Mouse (Mus musculus) erythroblast, embryonic 14.5 days (primary cell): Measurements from ENCODE around the gene Srek1. TPM values are rescaled to one million over a fixed set of nuclear protein-coding genes. Genes with fewer than 3 reads are reported as not detected.

Experiments
- H3K27me3 ChIP-seq: 2 replicates; pipeline ENCODE4 v1.6.1; 2012; ENCODE audit warnings: inconsistent platforms; ENCODE audit not compliant: control insufficient read depth
- H3K36me3 ChIP-seq: 2 replicates; pipeline ENCODE4 v1.6.1; 2012; ENCODE audit warnings: mild to moderate bottlenecking, inconsistent platforms; ENCODE audit not compliant: control insufficient read depth
- H3K4me1 ChIP-seq: 2 replicates; pipeline ENCODE4 v1.6.1; 2012; ENCODE audit warnings: inconsistent platforms; ENCODE audit not compliant: control insufficient read depth
- H3K4me3 ChIP-seq: replicated peaks from 2 replicates; pipeline ENCODE3; 2012; ENCODE audit warnings: moderate library complexity, mild to moderate bottlenecking, inconsistent platforms
- H3K9me3 ChIP-seq: 2 replicates; pipeline ENCODE4 v1.6.1; 2012; ENCODE audit warnings: low read length, inconsistent platforms, mixed read lengths; ENCODE audit not compliant: control insufficient read depth
- GATA1 ChIP-seq: IDR thresholded peaks from 2 replicates; pipeline ENCODE4 v1.6.1; 2012; ENCODE audit warnings: low read length, inconsistent platforms, mixed read lengths
- TAL1 ChIP-seq: IDR thresholded peaks from 3 replicates; pipeline ENCODE4 v1.6.1; 2012; ENCODE audit warnings: low read length, inconsistent platforms, mixed read lengths
- polyA plus RNA-seq: library from polyadenylated mRNA; stranded (reverse); fragments of >175 nt; gene quantifications from 2 replicates; pipeline ENCODE4 v1.2.3, GENCODE M21; 2012

The Srek1 gene
- polyA plus RNA-seq, 1 experiment, result 0.68 TPM

DNA sequence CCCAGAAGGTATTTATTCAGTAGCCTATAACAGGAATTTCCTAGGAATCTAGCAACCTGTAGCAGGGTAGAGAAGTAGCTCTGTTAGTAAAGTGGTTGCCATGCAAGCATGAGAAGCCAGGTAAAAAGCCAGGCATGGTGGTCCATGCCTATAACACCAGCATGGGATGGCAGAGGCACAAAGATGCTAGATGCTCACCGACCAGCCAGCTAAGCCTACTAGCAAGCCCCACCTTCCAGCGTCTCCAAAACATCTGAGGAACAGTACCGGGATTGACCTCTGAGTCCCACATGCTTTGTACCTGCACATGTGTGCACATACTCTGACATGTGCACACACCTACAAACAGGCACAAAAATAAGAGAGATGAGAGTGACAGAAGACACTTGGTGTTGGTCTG, 72.1 kb downstream of the Srek1 start:
- H3K36me3 ChIP-seq, result no peaks in the 10 kb centered on the region
- no peak overlapping the region for H3K4me3 ChIP-seq
- H3K9me3 ChIP-seq, result no peaks in the 10 kb centered on the region
- H3K27me3 ChIP-seq, result no peaks in the 10 kb centered on the region
- TF ChIP-seq TAL1 (no peak), GATA1 (no peak)
- H3K4me1 ChIP-seq, result no peaks in the 10 kb centered on the region

DNA sequence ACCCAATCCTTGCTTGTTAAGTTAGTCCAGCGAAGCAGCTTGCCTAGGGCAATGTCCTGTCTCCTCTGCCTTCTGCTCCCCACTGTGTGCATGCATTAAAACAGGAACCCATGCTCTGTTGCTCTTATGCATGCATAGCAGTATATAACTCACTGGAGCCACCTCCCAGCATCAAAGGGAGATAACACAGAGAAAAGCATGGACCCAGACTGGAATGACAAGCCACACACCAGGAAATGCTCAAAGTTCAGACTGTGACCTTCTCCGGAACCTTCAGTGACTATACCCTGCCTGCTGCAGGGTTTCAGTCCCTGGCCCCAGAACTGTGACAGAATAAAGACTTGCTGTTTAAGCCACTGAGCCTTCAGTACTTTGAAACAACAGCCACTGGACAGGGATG, 73.7 kb downstream of the Srek1 start:
- H3K27me3 ChIP-seq, result no peaks in the 10 kb centered on the region
- H3K4me1 ChIP-seq, result no peaks in the 10 kb centered on the region
- TF ChIP-seq GATA1 (no peak), TAL1 (no peak)
- no peak overlapping the region for H3K4me3 ChIP-seq
- H3K9me3 ChIP-seq, result no peaks in the 10 kb centered on the region
- H3K36me3 ChIP-seq, result no peaks in the 10 kb centered on the region

DNA sequence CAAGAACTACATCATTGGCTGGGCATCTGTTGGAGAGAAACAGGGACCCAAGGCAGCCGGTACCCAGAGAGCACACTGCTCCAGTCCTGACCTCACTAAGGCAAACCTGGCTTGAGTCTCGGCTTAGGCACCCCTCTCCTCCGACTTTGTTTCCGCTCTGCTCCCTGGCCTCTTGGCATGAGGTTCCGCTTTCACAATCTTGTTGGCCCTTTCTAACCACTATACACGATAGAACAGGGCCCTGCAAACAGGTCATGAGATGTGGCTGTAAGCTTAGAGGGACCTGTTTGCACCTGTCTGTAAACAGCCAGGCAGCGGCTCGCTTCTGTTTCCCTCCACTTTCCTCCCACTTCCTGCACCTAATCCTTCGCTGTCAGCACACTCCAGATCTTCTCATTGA, 76.4 kb downstream of the Srek1 start:
- Histone ChIP-seq H3K4me3 (no peak overlapping the region), H3K36me3 (no peaks in the 10 kb centered on the region), H3K27me3 (no peaks in the 10 kb centered on the region), H3K9me3 (no peaks in the 10 kb centered on the region), H3K4me1 (no peaks in the 10 kb centered on the region)
- no peak for TF ChIP-seq TAL1
- TF ChIP-seq GATA1, result no peak

DNA sequence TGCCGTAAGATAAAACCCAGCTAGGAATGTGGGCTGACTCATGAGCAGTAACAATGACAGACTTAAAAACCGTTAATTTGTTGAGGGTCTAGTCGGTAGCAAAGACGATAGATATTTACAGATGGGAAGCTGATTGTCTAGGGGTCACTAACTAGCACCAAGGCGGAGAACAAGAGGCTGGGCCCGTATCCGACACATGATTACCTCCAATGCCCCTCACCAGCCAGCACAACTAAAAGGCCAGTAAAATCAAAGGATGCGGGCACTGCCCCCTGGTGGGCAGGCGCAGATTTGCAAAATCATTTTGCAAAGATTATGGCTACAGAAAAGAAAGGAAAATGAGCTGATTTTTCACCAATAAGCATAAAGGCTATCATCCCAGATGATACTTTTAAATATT, 78.2 kb downstream of the Srek1 start:
- H3K4me3 ChIP-seq, result no peak overlapping the region
- H3K9me3 ChIP-seq, result no peaks in the 10 kb centered on the region
- no peaks in the 10 kb centered on the region for H3K4me1 ChIP-seq

DNA sequence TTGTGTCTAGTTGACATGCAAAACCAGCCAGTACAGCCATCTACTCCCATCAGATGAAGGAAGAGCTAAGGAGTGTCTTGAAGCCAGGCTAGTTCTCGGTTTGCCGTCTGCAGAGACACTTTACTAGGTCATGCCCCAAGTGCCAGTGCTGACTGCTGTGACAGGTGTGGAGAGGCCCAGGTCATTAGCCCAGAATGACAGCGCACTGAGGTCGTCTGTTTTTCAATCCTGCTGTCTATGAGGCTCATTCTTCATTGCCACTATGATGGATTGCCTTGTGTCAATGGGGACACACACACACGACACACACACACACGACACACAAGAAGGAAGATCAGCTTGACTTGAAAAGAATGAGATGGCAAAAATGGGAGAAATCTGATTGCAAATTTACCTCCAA, 79.0 kb downstream of the Srek1 start:
- H3K4me1 ChIP-seq, result no peaks in the 10 kb centered on the region
- no peaks in the 10 kb centered on the region for H3K9me3 ChIP-seq
- no peaks in the 10 kb centered on the region for H3K27me3 ChIP-seq
- no peak overlapping the region for H3K4me3 ChIP-seq
- no peaks in the 10 kb centered on the region for H3K36me3 ChIP-seq
- no peak for TF ChIP-seq GATA1
- TF ChIP-seq TAL1, result no peak

More for the DNA sequence above, 78.2 kb downstream of the Srek1 start:
- H3K27me3 ChIP-seq, result no peaks in the 10 kb centered on the region
- H3K36me3 ChIP-seq, result no peaks in the 10 kb centered on the region
- TF ChIP-seq TAL1, result no peak
- no peak for TF ChIP-seq GATA1

Other genes starting within 250 kb of the Srek1 start
- 0.13 TPM in 2 replicates for gene Erbin, start 145.9 kb upstream of the Srek1 start, polyA plus RNA-seq